Mouse (Mus musculus) hindlimb bud, embryonic 11.5 days (tissue): ENCODE measurements around the gene Hlf.

Source experiments
- DNase-seq: peaks from one replicate; pipeline ENCODE4 v3.0.0-alpha.2; 2012; ENCODE audit warnings: low read depth, low spot score; ENCODE audit errors: extremely low spot score

Hlf gene

DNA sequence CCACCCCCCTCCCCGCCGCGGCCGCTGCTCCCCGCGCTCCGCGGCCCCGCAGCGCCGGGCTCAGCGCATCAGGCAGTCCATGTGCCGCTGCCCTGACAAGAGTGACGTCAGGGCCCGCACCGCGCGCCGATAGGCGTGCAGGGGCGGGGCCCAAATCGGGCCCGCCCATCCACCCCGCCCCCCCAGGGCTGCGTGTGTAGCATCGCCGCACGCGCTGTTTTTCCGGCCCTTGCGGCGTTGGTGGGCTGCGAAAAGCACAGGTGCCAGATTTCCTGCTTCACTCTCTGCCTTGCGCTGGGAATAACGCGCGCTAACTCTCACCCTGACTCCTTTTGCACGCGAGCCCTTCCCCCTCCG, at the start of gene Hlf:
Gene Hlf (minus strand): TSS at position 79 of the 357 bp plus-strand sequence.
- DNase-seq = peak; percentile 70

DNA sequence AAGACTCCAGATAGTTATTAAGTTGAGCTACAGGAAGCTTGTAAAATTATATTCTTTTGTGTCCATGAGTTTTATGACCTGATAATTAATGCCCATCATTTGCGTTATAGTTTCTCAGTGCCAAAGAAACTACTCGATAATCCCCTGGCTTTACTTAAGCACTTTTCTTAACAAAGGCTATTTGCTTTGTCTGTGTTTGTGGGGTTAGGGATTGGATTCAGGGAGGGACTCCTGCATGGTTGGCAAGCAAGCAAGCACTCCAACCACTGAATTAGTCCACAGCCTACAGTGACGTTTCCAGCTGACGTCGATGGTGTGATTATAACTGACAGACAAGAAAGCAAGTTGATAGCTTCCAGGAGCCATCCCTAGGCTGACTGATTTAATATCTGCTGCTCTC, 48.1 kb upstream of the Hlf start:
- DNase-seq = no peak

DNA sequence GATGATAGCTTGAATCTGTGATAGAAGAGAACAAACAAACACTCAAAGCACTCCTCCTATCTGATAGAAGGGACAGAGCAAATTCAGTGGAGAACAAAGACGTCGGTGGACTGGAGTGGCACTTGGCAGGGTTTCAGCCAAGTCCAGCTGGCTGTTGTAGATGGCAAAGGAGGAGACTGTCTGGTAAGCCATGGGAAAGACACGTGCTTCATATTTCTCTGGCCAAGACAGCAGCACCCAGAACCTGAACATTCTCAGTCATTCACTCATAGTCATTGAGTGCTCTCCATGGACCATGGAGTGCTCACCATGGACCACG, 34.5 kb upstream of the Hlf start:
- DNase-seq = no peak

DNA sequence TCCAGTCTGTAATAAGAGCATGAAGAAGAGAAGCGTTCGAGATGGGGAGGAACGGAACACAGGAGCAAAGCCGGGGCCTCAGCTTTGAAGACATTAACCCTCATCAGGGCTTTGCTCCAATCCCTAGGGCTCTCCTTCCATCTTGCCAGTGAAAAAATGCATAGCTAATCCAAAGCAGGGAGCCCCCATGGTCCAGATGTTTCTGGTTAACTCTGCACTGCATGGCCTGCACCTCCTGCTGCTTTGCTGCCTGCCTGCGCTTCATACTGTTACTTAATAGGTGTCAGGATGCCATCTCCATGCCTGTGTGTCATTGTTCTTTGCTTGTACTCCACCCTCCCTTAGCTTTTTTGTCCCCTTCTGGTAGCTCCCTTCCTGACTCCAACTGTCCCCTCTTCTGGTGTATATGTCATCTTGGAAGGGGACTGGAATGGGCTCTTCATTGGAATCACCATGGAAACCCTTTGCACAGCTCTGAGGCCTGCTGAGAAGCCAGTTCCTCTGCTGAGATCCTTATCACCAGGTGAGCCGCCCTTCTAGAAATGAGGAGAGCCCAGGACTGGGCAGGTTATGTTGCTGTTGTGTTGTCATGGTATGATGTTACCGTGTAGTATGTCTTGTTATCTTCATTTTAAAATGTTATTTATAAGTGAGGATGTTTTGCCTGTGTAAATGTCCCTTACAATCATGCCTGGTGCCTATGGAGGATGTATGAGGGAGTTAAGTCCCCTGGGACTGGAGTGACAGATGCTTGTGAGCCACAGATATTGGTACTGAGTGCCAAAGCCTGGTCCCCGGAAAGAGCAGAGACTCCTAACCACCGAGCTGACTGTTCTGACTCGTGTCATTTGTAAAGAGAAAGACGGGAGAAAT, 33.9 kb upstream of the Hlf start:
- DNase-seq = no peak

DNA sequence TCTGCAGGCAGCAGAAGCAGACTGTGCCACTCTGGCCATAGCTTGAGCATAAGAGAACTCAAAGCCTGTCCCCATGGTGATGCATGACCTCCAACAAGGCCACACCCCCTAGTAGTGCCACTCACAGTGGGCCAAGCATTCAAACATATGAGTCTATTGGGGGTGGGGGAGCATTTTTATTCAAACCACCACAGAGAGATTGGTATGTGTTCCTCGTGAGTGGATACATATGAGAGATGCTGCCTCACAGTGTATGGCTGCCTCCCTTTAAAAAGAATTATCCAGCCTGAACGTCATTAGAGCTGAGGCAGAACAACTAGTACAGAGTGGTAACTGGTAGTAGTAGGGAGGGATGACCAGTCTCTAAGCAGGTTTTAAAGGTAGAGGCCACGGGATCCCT, 33.2 kb upstream of the Hlf start:
- no peak for DNase-seq

DNA sequence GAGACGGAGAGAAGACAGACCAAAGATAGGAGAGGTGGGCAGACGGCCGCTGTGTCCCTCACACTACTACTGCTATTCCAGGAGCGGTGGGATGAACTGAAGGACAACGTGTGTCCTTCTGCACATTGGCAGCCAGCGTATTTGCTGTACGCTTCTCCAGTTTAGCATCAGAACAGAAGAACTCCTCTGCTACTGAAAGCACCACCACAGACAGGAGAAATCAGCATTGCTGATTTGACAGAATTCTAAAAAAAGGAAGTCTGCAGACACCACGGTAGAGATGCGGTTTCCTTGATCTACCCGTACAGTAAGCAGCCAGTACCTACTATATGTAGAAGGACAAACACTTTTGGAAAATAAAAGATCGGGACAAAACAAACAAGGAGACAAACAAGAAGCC, 29.0 kb upstream of the Hlf start:
- no peak for DNase-seq

DNA sequence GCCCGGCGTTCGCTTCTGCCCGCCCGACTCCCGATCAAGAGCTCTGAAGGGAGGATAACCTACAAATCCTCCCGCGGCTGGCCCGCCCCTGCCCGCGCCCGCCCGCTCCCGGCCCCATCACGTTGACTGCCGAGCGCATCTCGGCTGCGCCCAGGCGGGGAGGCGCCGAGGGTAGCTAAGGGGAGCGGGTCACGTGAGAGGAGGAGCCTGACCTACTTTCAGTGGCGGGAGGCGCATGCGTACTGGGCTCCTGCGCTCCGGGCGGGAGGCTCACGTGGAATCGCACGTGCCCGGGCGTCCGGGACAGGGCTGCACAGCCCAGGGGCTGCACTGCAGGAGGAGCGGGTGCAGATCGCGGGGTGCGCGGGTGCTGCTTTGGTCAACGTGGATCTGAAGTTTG, 27.2 kb upstream of the Hlf start:
- DNase-seq = peak; percentile 46

DNA sequence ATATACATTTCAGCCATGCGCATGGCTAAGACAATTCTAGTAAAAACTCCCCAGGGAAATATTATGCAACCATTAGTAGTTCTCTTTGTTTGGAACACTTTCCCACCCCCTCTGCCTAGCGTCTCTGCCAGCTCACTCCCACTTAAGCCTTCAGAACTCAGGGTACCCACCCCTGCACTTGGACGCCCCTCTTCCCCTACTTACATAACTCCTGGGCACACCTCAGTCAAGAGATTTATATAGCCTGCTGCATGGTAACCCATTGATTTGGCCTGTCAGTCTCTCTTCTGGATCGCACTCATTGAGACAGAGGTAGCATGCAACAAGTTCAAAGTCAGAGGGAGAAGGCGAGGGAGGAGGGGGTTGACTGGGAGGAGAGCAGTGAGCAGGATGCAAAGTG, 26.3 kb upstream of the Hlf start:
- no peak for DNase-seq

DNA sequence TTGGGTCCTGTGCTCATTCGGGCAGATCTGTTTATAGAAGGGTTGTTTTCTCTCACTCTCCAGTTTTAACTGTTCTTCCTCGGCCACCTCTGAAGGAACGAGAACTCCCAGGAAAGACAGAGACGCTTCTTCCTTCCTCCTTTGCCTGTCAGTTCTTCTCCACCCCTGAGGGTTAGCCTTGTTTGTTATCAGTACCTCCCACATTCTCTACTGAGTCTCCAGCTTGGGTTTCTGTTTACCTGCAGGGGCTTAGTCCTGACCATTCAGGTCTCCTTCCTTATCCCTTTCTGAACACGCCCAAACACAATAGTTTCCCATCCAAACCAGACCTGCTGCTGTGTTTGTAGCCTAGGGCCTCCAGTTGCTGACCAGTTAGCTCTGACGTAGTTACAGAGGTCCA, 8.2 kb upstream of the Hlf start:
- no peak for DNase-seq

DNA sequence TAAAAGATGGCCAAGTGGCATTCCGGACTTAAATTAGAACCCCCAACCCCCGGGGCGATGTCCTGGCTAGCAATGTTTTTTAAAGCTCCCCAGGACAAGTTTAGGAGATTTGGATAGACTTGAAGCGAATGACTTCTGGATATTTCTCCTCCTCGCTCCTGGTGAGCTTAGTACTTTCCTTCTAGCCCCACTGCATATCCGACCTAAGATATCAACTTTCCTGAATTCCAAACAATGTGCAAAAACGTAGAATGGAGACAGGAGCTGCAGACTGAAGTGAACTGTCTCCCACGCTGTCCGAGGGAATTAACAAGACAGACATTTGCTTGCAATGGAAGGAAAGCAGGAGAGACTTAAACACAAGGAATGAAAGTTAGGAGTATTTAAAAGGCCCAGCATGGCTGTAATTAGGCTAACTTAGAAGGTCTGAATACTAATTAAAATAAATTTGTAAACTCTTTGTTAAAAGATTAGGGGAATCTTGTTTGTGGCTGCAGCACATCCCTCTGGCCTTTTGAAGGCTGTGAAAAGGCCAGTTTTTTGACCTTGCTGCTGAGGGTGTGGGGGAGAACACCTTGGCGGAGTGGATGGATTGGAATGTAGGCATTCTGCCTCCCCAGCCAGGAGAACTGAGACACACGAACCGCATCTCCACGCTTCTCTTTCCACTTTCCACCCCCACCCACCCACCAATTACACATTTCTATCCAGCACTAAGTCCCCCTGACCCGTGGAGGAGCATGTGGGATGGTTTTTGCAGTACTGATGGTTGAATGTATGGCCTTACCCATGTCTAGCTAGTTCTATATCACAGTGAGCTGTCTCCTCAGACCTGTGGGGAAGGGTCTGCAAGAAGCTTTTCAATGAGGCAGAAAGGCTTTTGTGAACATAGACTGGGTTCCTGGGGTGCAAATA, 833 bp upstream of the Hlf start:
- DNase-seq = no peak

DNA sequence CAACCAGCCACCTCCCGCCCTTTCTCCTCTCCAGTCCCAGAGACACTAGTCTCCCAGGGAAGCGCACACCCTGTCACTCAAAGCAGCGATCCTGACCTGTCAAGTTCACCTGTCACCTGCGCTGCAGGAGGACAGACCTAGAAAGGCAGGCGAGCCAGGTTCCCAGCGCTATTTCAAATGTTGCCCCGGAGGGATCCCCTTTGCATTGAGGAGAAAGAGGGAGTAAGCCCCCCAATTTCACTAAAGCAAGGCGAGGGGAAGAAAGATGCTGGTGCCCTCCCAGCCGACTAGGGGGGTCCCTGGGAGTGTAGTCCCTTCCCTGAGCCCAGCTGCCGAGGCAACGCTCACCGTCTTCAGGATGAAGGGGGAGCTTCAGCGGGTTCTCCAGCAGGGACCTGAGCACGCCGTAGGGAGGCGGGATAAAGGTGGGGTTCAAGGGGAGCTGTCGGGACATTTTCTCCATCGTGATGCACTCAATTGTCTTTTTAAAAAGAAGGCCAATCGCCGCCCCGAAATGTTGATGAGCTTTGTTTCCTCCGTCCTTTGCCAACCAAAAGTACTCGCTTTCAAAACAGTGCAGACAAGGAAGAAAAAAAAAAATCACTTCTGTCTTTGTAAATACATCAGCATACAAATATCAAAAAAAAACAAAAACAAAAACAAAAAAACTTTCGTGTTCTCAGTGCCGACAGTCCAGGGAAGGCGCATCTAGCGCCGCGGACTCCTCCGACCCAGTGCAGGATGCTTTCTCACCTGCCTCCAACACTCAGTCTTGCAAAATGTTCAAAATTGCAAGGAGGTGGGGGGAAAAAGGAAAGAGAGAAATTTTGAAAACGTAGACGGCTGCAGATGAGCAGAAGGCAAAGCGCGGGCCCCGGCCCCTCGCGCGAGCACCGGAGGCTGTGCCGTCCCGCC, 536 bp downstream of the Hlf start:
- no peak for DNase-seq

DNA sequence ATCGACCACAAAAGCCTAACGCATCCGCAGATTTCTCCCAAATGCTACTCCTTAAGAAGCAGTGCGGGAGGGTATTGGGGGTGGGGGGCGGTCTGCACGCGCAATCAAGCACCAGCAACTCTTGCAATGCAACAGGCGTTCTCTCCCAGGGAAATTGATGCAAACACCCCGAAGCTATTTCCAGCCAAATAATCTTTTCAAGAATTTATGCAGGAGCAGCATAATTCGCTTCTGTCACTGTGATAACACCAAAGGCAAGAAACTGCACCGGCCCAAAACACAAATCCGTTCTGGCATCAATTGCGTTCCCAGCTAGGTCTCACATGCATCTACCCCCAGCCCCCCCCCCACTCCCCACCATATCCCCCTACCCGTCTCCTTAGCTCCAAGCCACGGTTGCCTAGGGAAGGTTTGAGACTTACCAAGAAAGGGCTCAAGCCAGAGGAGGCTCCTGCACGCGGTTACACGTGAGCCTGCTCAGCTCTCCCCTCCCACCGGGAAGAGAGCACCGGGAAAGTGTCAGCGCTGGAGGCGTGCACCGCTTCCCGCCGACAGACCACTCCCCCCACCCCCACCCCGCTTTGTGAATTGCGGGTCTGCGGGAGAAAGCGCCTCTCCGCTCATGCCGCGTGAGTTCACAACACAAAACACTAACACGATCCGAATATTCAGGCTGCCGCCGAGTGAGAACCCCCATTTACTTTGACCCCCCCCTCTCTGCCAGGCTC, 1.4 kb downstream of the Hlf start:
- no peak for DNase-seq

DNA sequence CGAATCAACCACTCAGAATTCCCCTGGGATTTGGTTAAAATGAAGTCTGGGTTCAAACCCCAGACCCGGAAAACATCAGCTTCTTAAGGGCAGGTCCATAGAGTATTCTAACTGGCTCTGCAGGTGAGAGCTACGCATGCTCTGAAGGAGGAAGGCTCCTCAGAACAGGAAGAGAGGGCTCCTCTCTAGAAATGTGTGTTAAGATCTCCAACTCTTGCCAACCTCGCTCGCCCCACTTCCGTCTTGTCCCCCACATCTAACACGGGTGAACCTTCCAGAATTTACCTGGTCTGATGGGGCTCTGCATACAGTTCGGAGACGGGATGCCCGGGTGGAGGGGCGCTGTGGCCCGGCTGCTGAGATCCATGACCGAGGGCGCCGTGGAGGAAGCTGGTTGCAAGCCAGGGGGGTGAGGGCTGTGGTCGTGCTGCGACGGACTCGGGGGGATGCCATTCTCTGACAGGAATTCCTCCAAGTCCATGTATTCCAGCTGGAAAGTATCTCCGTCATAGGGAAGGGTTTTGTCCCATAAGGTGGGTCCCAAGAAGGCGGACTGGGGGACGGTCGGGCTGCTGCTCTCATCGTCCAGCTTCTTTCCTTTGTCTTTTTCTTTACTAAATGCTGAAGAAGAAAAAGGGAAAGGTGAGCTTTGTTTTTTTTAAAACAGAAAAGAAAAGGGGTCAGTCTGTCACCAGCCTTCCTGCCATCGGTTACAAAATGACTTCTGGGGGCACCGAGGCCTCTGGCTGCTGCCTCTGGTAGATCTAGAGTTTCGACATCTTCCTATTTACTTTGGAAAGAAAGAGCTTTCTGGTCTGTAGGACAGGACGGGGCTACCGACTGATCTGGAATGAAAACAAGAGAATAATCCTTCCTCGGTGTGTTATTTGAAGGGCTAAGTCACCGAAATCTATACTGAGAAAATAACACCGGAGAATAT, 2.9 kb downstream of the Hlf start:
- no peak for DNase-seq

DNA sequence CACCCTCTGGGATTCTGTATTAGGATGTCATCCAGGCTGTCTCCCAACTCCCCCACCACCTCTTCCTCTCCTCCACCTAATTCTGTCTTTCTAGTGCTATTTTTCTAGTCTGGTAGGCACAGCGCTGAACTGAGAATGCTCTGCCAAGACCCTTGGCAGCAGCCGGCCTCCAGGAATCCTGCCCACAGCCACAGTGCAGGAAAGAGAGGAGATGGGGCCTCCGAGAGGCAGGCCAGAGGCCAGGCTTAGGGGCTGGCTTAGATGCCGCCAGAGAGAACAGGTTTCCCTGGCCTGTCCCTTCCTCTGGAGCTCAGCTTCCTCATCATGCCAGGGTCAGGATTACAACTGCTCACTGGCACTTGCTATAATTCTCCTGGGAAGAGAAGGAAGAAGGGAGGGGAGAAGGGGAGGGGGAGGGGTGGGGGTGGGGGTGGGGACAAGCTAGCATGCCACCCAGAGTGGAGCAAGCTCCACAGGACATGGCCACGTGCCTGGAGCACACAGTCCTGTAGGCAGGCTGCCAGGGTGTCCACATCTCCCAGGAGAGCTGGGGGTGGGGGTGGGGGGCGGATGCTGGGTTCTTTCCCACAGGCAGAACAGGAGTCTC, 8.6 kb downstream of the Hlf start:
- DNase-seq = no peak

DNA sequence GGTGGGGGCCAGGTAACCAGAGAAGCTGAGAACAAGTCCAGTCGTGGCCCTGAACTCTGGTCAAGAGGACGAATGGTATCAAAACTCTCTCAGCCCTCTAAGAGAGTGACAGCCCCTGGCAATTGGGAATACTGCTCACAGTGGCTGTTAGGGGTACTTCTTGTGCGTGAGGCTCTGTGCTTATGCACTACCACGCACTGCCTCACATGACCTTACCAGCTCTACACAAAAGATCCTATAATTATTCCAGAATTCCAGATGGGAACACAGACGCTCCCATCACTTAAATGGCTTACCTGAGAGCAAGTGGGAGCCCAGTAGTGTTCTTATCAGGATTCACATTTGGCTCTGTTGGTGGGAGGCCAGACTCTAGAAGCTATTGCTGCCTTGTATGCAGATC, 9.6 kb downstream of the Hlf start:
- no peak for DNase-seq

DNA sequence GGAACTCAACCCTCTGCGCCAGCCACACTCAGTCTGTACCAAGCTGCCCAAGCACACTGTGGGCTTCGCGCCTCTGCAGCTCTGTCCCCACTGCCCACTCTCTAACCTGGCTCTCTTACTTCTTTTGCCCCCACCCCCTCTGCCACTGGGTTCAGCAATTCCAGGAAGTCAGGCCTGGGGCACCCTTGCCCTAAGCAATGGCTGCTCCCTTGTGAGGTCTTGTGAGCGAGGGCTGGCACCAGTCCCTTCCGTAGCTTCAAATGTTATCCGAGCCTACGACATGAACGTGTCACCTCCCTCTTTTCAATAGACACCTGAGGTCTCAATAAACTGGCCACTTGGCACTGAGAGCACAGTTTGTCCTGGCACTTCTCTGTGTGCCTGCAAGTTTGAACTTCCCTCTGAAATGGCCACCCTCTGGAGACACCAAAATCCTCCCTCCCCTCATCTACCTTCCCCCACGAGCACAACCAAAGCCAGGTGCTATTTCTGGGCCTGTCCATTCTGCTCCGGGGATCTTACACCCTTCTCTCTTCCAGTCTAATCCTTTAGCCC, 10.5 kb downstream of the Hlf start:
- no peak for DNase-seq

DNA sequence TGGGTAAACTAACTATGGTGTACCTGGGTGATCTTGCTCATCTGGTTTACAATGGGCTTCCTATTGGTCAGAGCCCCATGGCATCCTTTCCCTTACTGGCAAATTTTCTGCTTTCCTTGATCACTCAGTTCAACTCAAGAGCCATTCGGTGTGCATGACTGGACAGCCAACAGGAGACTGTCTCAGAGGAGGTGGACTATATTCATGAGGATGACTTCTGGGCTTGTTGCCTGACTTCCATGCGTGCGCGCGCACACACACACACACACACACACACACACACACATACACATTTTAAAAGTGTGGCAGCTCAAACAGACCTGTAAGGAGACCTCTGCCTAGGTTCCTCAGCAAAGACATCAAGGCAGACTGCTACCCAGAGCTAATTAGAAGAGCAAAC, 12.7 kb downstream of the Hlf start:
- no peak for DNase-seq

DNA sequence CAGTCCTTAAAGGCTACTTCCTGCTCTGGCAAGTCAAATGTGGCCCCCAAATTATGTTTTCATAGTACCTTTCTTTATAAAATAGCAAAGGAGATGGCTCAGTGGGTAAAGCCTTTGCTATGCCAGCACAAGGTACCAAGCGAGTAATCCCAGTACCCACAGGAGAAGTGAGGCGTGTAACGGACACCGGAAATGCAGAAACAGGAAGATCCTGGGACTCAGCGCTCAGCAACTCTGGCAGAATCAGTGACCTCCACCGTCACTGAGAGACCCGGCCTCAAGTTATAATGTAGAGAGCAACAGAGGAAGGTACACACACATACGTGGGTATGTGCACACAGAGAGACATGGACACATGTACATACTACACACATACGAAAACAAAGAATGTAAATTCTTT, 14.3 kb downstream of the Hlf start:
- DNase-seq = no peak
